Mouse (Mus musculus): Measurements from ENCODE around the gene Rab9.

Rab9 gene

DNA sequence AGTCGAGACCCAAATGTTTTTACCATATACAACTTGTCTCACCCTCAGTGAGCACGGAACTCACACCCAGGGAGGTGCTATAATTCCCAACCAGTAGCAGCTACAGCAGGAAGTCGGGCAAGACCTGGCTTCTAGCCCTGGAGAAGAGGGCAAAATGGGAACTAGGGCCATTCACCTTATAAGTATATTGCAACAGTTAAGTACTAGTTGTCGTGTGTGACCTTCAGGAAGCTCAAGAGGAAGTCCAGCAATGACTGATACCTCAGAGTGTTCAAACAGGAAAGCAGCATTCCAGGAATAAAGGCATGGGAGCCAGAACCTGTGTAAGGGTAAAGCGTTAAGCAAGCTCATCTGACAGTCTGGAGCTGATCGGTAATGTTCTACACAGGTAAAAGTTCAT, 26.1 kb downstream of the Rab9 start:
- no peak for DNase-seq (ENCODE audit: low spot score)

DNA sequence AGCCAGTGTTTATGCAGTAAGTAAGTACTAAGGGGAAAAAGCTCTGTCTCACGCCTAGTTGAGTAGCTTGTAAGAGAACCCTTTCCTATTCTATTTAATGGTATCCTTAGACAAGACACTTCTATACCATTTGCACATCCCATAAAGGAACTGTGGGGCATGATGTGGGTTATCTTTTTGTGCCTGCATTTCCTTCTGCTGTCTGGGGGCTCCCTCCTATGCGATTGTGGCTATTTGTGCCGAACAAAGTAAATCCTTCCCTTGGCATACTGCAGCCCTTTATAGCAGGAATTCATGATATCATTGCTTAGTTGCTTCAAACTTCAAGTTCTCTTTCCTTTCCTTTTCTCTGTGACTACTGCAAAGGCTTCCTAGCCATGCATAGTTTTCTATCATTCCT, 35.1 kb downstream of the Rab9 start:
- no peak for DNase-seq (ENCODE audit: low spot score)

DNA sequence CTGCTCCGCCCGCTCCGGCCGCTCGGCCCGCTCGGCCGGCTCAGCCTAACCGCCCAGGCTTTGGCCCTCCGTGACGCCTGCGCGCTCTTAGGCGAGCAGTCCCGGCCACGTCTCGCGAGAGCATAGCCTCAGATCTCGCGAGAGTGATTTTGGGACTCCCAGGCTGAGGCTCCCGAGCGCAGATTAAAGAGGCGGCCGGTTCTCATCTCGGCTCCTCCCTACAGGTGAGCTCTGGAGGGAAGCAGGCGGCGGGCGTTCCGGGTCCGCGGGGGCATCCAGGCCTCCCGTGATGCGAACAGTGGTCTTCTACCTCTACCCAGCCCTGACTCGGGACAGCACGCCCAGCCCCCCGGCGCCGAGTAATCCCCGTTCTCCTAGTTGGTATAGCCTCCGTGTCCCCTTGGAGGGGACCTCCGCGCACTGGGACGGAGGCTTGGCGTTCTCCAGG, 39.0 kb downstream of the Rab9 start, which contains the start of gene Ofd1:
Gene Ofd1, minus strand, starts transcription at position 89 of the 448 bp plus-strand sequence.
- DNase-seq (ENCODE audit: low spot score): peak; percentile 90

DNA sequence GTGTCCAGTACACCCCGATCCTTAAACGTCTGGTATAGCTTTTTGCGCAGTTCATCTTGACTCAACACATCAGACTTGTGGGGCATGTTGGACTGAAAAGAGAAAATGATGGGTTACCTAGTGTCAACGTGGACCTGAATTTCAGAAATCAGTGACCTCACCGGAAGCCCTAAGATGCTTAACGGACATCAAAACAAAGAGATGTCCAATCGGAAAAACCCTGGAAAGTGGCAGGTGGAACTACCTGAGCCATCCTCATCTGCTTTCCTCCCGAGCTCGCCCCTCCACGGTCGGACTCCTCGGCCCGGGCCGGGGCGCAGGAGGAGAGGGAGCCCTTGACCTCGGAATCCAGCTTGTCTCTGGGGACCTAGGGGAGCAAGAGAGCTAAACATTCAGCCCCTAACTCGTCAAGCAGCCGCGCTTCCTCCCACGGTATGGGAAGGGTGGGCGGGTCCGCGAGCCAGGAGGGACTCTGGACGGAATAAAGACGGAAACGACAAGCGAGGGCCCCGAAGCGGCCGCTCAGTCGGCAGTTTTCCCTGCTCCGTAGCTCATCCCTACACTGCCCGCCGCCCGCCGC, 39.5 kb downstream of the Rab9 start, which contains the start of gene Trappc2:
Gene Trappc2, plus strand, starts transcription at position 539 of the 580 bp plus-strand sequence.
- no peak for DNase-seq (ENCODE audit: low spot score)

DNA sequence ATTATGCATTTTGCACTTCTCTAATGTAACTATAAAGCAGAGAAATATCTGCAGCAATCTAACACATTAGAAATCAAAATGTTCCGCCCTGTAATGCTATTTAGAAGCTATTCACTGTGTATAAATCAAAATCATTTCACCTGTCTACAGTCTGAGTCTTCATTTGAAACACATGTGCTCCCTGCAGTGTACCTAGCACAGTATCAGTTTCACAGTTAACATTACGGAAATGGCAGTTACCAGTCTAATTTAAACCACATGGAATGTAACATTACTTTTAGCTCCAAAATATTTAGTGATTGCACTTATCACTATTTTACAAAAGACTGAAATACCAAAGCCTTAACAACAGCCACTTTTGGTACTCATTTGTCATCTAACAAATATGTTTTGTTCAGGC, 44.9 kb downstream of the Rab9 start:
- no peak for DNase-seq (ENCODE audit: low spot score)

DNA sequence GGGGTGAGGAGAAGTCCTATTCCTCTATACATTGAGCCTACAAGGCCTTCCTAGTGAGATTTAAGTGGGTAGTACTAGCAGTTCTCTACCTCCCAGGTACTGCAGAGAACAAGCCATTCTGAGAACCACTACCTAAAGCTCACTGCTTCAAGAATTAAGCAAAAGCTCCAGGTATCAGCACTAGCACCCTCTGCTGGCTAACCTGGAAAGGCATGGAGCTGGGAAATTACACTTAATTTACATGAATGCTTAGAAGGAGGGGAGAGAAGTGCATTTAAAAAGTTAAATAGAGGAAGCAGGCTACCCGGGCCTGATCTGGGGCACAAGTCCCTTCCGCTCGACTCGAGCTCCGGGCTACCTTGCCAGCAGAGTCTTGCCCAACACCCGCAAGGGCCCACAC, 63.5 kb downstream of the Rab9 start:
- peak; percentile 39 for DNase-seq (ENCODE audit: low spot score)

DNA sequence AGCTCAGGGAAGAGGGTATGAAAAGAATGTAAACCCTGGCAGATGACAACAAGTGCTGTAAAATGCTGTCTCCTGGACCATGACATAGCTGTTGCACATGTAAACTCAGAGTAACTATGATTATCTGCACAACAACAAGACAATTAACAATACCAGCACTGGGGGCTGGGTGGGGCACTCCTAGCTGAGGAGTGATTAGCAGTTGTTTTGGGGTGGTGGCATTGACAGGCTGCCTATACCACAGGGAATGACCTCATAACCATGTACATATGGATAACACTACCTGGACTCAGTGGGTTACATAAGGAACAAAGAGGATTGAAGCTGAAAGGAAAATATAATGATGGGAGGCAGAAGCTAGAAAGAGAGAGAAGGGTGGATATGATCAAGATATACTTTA, 71.8 kb downstream of the Rab9 start:
- no peak for DNase-seq (ENCODE audit: low spot score)

Data from testis, postnatal 10 days (tissue).